Comparison of ENCODE assay signal across 8 mouse cellular contexts in the genomic region with DNA sequence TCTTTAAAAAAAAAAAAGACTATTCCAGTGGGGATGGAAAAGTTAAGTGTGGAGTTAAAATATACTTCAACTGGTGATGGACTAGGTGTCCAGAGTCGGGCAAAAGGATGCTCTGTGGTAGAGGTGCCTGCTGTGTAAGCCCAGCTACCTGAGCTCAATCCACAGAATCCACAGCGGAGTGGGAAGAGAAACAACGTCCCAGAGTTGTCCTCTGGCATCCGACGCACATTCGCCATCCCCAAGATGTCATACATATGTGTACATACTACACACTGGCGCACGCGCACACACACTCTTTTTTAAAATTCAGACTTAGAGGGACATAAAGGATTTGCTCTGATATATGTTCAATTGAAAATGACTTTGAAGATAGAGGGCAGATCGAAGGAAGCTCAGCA. TPM values are rescaled to one million over a fixed set of nuclear protein-coding genes. Genes with fewer than 3 reads are reported as not detected.
DNase-seq lines count a peak whose midpoint lies in the region; ATAC-seq and TF ChIP-seq lines count a peak whose summit lies in the region.

No protein-coding gene starts in this region.

- intact Hi-C loops in gastrocnemius, adult 2 months (cut with DNase I) = no loop called here
- intact Hi-C loops in gastrocnemius, postnatal 14 days (cut with DNase I; ENCODE audit: low total_unique reads) = no loop called here

- 37% methylated on average over 10 of the region's 10 CpGs for WGBS in heart, embryonic 16.5 days
- WGBS in liver, embryonic 16.5 days (ENCODE audit: insufficient replicate concordance) = 41% methylated on average over 10 of the region's 10 CpGs

- H3K4me1 ChIP-seq in heart, embryonic 16.5 days (ENCODE audit: control insufficient read depth, insufficient read depth, low read length) = peaks cover 26% of the 10 kb centered on the region
- peaks cover 29% of the 10 kb centered on the region for H3K4me1 ChIP-seq in liver, embryonic 16.5 days (ENCODE audit: control insufficient read depth, low read depth, low read length)

- DNase-seq in gastrocnemius, adult 2 months = no peak
- no peak for DNase-seq in gastrocnemius, postnatal 14 days
- peak; percentile 57 for DNase-seq in A20 (ENCODE audit: low read depth, low spot score)
- DNase-seq in right cerebral cortex, adult 18-20 months = no peak
- no peak for DNase-seq in cerebellum, adult 11 months
- DNase-seq in right cerebral cortex, postnatal 4 days = no peak

- no peaks in the 10 kb centered on the region for H3K36me3 ChIP-seq in heart, embryonic 16.5 days (ENCODE audit: control insufficient read depth, insufficient read depth)
- no peaks in the 10 kb centered on the region for H3K36me3 ChIP-seq in liver, embryonic 16.5 days (ENCODE audit: control insufficient read depth, insufficient read depth)

- peak overlapping the region; percentile 88 for H3K9ac ChIP-seq in heart, embryonic 16.5 days (ENCODE audit: low read length)
- peak overlapping the region; percentile 91 for H3K9ac ChIP-seq in liver, embryonic 16.5 days (ENCODE audit: low read depth, low read length)

- H3K4me2 ChIP-seq in heart, embryonic 16.5 days (ENCODE audit: low read depth, low read length) = peak overlapping the region; percentile 94
- H3K4me2 ChIP-seq in liver, embryonic 16.5 days (ENCODE audit: low read depth, low read length) = peak overlapping the region; percentile 63

- peak overlapping the region; percentile 86 for H3K27ac ChIP-seq in gastrocnemius, adult 2 months
- no peak overlapping the region for H3K27ac ChIP-seq in heart, embryonic 16.5 days (ENCODE audit: low read length)
- no peak overlapping the region for H3K27ac ChIP-seq in liver, embryonic 16.5 days (ENCODE audit: low read length)

- no peak for TF ChIP-seq CTCF in gastrocnemius, adult 2 months (IDR thresholded peaks at IDR 0.05)

- no peaks in the 10 kb centered on the region for H3K9me3 ChIP-seq in heart, embryonic 16.5 days (replicated peaks; ENCODE audit: control insufficient read depth, low read length)
- H3K9me3 ChIP-seq in liver, embryonic 16.5 days (replicated peaks; ENCODE audit: control insufficient read depth, low read length) = no peaks in the 10 kb centered on the region

- ATAC-seq in heart, embryonic 16.5 days (replicated peaks; ENCODE audit: extremely low read depth, insufficient read depth, low FRiP score) = no peak
- no peak for ATAC-seq in liver, embryonic 16.5 days (ENCODE audit: low read depth)

- peak overlapping the region; percentile 88 for H3K4me3 ChIP-seq in gastrocnemius, adult 2 months
- H3K4me3 ChIP-seq in heart, embryonic 16.5 days (ENCODE audit: low read length) = peak overlapping the region; percentile 82
- peak overlapping the region; percentile 81 for H3K4me3 ChIP-seq in liver, embryonic 16.5 days (ENCODE audit: low read depth, low read length)

- no peaks in the 10 kb centered on the region for H3K27me3 ChIP-seq in heart, embryonic 16.5 days (ENCODE audit: control insufficient read depth, insufficient read depth, low read length)
- H3K27me3 ChIP-seq in liver, embryonic 16.5 days (ENCODE audit: control insufficient read depth, insufficient read depth, low read depth, low read length) = no peaks in the 10 kb centered on the region

RNA-seq across cellular contexts. Expression of gene Rpa1, which starts 0.9 kb away (rescaled TPM):
- 10 to 100 TPM; 60.4 to 62.5 TPM for total RNA-seq in gastrocnemius, adult 2 months (2021)
- 10 to 100 TPM; 63.3 to 64.6 TPM for total RNA-seq in gastrocnemius, postnatal 14 days (2021)
- 95.1 and 96.0 TPM in 2 replicates for polyA plus RNA-seq in heart, embryonic 16.5 days (2015; fragmentation: Nextera tagmentation; extraction: Ambion mirVana)
- 78.6 and 82.2 TPM in 2 replicates for polyA plus RNA-seq in liver, embryonic 16.5 days (2015; fragmentation: Nextera tagmentation; extraction: Ambion mirVana)

RNA-seq across cellular contexts. Expression of gene Smyd4, which starts 1.0 kb away (rescaled TPM):
- total RNA-seq in gastrocnemius, adult 2 months (2021) = 1 to 10 TPM; 4.0 to 4.3 TPM
- total RNA-seq in gastrocnemius, postnatal 14 days (2021) = 1 to 10 TPM; 3.3 to 5.7 TPM
- polyA plus RNA-seq in heart, embryonic 16.5 days (2015; fragmentation: Nextera tagmentation; extraction: Ambion mirVana) = 13.8 and 16.3 TPM in 2 replicates
- 4.0 and 4.6 TPM in 2 replicates for polyA plus RNA-seq in liver, embryonic 16.5 days (2015; fragmentation: Nextera tagmentation; extraction: Ambion mirVana)
